Mouse (Mus musculus) subcutaneous adipose tissue, adult 2 months (tissue): ENCODE results near the gene Cib1. TPM values are rescaled to one million over a fixed set of nuclear protein-coding genes. Genes with fewer than 3 reads are reported as not detected.

ENCODE experiments used
- polyA plus RNA-seq: library from polyadenylated mRNA; depleted of rRNA; stranded (reverse); fragments of >200 nt; gene quantifications from 2 replicates; pipeline ENCODE4 v1.2.3, GENCODE M21; 2012; ENCODE audit warnings: low replicate concordance; rRNA removed

Cib1 gene
- polyA plus RNA-seq: 97.9 and 136 TPM in 2 replicates

DNA sequence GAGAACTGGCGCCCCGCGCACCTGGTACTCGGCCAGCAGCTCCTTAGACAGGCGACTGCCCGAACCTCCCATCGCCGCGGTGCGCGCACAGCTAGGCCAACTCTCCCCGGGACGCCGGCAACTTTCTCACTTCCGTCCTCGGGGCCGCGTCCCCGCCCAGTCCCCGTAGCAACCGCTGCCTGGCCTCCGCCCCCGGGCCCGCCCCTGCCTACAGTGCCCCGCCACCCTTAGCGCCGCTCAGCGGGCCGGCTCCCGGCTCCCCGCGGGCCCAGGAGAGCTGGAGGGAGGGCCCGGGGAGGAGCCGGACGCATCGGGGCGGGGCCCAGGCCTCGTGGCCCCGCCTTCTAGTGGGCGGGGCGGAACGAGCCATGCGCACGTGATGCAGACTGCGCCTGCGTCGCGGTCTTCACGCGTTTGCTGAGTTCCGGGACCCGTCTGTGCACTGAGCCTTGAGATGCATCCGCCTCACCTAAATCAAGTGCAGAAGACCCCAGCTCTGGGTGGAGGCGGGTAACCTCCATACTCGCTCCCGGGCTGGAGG, at the start of gene Cib1, which contains the start of gene Gdpgp1:
TSS of gene Cib1 (minus strand) at position 325 of the 541 bp plus-strand sequence.
TSS of gene Gdpgp1 (plus strand) at position 377 of the 541 bp plus-strand sequence.

DNA sequence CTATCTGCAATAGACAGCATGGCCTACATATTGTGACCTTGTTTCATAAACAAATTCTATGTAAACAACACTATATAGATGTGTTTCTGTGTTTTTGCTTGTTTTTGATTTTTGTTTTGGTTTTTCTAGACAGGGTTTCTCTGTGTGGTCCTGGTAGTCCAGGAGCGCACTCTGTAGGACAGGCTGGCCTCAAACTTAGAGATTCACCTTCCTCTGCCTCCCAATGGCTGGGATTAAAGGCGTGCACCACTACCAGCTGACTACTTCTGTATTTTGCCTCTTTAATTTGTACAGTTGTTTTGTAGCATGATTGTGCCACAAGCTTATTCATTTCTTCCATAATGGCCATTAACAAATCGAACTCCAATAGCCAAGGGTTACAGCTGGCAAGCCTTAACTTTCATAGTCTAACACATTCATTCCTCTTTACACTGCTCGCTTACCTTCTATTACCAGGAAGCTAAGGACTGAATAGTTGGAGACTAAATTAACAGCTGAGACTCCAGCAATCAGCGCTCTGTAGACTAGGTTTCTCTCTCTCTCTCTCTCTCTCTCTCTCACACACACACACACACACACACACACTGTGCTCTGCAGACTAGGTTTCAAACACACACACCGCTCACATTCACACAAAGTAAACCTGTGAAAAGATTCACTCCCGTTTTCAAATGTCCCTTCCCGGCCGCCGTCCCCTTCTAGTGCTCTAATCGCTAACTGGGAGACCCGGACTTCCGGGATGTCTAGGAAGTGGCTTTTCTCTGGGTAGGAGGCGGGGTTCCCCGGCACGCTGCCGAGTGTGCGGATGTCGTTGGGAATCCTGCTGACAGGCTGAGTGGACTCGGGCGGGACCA, 36.5 kb upstream of the Cib1 start, which contains the start of gene Vps33b:
TSS of gene Vps33b (plus strand) at position 753 of the 854 bp plus-strand sequence.

DNA sequence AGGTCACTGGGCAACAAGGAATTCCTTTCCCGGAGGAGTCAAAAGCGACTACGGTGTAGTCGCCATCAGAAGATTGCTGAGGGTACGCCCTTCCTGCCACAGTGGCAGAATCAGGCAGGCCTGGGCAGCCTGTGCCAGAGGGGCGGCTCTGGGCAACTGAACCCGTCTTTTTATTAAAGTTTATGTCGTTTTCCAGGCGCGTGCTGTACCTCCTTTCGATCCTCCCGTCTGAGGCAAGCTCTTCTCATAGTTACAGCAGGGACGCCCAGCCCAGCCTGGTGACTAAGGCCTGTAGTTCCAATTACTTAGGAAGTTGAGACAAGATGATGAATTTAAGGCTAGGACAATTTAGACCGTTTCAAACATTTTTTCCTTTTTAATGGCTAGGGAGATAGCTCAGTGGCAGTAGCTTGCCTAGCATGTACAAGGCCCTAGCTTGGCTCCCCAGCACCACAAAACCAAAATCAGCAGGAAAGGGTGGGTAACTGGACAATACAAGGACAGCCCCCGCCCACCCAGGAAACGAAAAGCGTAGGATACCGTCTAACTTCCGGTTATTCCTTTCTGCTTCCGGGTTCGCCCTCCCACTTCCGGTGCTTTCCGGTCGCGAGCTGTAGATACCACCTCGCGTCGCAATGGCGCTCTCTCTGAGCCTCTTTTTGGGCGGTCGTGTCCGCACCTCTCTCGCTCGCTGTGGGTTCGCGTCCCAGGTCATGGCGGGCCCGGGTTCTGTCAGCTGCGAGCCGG, 28.2 kb upstream of the Cib1 start, which contains the start of gene Ngrn:
TSS of gene Ngrn (plus strand) at position 591 of the 747 bp plus-strand sequence.

DNA sequence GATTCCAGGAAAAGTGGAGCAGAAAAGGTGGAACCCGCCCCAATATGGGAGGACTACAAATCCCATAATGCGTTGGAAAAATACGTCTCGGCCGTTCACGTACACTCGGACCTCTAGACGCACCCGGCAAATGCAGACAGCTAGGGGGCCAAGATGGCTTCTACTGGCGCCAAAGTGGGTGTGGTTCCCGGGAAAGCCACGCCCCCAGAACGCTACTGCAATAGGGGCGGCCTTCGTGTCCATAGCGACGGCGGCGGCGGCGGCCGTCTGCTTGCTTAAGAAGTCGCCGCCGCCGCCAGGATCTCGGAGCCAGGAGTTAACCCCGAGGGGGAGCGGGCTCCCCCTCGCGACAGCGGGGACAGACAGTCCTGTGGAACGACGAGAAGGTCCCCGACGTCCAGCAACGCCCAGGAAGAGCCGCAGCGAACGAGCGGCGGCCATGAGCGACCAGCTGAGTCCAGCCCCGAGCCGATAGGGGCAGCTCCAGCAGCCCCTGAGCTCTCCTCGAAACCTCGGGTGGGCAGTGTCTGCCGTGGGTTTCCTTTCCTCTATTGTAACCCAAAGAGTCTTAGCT, 13.6 kb upstream of the Cib1 start, which contains the start of gene Ttll13:
TSS of gene Ttll13 (plus strand) at position 229 of the 574 bp plus-strand sequence.

DNA sequence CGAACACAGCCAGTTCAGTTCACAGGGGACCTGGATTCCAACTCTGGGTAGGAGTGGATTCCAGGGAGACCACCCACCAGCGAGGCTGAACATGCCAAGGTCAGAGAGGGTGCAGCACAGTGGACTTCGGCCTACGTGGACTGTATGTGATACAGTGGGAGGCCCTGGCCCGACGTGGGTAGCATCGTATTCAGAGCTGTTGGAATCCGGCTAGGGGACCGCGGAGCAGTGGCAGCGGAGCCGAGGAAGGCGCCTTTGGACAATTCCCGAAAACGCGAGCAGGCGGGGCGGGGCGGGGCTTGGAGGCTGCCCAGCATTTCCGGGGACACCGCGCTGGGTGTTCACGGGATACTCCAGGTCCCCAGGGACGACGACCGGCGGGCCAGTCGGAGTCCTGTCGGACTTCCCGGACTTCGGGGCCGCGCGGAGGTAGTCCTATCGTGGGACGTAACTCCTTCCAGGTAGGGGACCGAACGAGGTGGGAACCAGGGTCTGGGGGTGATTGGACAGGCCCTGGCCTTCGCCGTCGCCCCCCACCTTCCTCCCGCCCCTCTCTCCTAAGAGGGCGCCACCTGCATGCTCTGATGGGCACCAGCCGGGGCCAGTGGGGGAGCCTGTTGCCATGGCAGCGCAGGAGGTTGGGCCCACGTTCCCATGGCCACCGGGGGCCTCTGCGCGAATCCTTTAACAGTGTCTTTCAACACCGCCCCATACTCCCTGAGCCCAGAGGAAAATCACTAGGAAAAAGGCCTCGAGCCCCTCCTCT, 45.9 kb downstream of the Cib1 start, which contains the start of gene Sema4b:
TSS of gene Sema4b (plus strand) at position 311 of the 766 bp plus-strand sequence.

Other genes starting within 250 kb of the Cib1 start
- 21.2 and 37.4 TPM in 2 replicates for gene Zfp710, start 208.0 kb downstream of the Cib1 start, polyA plus RNA-seq
- gene Idh2, start 117.4 kb downstream of the Cib1 start, polyA plus RNA-seq: 206 and 233 TPM in 2 replicates
- 15.8 and 27.0 TPM in 2 replicates for gene Sema4b, start 46.0 kb downstream of the Cib1 start, polyA plus RNA-seq
- gene Gdpgp1, start 52 bp upstream of the Cib1 start, polyA plus RNA-seq: 1.7 and 2.6 TPM in 2 replicates
- 0.46 and 1.3 TPM in 2 replicates for gene Ttll13, start 13.6 kb upstream of the Cib1 start, polyA plus RNA-seq
- gene Ngrn, start 28.4 kb upstream of the Cib1 start, polyA plus RNA-seq: 19.7 and 21.7 TPM in 2 replicates
- 9.4 and 13.4 TPM in 2 replicates for gene Vps33b, start 36.8 kb upstream of the Cib1 start, polyA plus RNA-seq
- gene Prc1, start 61.6 kb upstream of the Cib1 start, polyA plus RNA-seq: 2.5 and 22.8 TPM in 2 replicates
- gene Rccd1, start 91.6 kb upstream of the Cib1 start, polyA plus RNA-seq: 16.6 and 23.4 TPM in 2 replicates
- gene Unc45a, start 108.2 kb upstream of the Cib1 start, polyA plus RNA-seq: 53.3 and 103 TPM in 2 replicates
- gene Hddc3, start 110.3 kb upstream of the Cib1 start, polyA plus RNA-seq: 47.8 and 55.0 TPM in 2 replicates
- gene Man2a2, start 138.6 kb upstream of the Cib1 start, polyA plus RNA-seq: 126 and 160 TPM in 2 replicates
- gene Fes, start 155.1 kb upstream of the Cib1 start, polyA plus RNA-seq: 38.4 and 46.2 TPM in 2 replicates
- 79.3 and 93.7 TPM in 2 replicates for gene Furin, start 172.6 kb upstream of the Cib1 start, polyA plus RNA-seq